Mouse (Mus musculus) thymus, postnatal 4 days (tissue): ENCODE results near the gene Igfbp3.

Experiments used
- DNase-seq: peaks from one replicate; pipeline ENCODE4 v3.0.0; 2021

Igfbp3 gene

DNA sequence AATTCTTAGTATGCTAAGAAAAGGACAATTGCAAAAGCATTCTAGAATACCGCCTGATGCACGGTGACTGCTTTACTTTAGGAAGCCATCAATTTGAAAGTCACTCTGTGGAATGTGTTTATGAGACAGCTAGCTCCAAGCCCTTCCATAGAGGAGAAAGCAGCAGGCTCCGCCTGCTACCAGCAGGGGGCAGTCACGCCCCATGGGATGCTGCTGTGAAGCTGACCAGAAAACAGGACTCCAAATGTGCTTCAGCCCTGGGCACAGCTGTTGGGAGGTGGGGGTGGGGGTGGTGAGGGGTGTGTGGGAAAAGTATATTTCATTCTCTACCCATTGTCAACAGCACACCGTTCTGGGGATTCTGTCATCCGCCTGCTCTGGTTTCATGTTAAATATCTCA lies 3.4 kb downstream of the Igfbp3 start:
- peak; percentile 81 for DNase-seq

DNA sequence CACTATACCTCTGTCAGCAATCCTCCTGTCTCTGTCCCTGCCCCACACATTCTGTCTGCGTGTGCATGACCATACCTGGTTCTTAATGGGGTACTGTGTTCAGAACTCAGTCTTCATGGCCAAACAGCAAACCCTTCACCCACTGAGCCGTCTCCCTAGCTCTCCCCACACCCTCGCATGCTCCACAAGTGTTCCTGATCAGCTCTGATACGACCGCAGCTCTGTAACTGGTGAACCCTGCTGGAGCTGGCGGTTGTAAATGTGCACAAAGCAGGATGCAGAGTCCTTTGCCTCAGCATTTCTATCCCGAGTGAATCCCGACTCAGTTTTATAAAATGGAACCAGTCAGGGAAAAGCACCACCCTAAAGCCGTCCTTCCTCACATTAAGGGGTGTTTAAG lies 9.9 kb downstream of the Igfbp3 start:
- DNase-seq = no peak

- no peak for DNase-seq
Observed at GRCm38 (mm10) chr11:7202206-7202605, 11.5 kb downstream of the Igfbp3 start.

DNA sequence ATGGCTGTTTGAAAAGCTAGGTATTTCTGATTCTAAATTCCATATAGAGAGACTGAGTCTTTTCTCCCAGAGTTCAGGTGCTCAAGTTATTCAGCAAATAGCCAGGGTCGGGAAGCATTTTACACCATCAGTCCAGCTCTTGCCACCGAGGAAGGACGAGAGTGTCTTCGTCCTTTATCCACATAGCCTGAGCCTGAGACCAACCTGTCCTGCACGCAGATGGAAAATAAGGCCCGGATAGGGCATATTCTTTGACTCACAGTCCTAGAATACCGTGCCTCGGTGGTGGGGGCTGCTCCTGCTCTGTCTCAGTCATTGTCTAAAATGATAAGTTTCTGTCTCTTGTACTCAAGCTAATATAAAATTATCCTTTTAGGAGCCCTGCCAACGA lies 13.3 kb downstream of the Igfbp3 start:
- DNase-seq = no peak

DNA sequence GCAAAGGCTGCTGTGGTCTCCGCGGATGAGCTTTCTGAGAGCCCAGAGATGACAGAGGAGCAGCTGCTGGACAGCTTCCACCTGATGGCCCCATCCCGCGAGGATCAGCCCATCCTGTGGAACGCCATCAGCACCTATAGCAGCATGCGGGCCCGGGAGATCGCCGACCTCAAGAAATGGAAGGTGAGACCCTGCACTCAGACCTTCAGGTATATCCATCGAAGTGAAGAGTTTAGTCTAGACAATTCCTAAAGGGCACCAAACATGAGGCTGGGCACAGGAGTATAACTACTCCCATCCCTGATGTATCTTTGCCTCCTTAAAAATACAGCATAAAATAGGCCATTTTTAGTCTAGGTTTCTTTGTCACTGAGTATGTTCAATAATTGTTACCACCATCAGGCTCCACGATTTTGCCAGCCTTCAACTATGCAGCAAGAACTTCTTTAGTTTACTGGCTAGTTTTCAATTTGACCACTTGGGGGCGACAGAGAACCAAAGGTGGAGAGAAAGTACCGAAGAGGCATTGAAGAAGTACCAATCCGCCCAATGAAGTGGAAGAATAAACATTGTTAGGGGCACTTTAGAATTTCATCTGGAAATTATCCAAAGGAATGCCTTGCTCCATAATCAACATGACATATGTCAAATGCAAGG lies 13.9 kb downstream of the Igfbp3 start:
- peak; percentile 65 for DNase-seq

- DNase-seq = no peak
Observed at GRCm38 (mm10) chr11:7198481-7199256, 15.1 kb downstream of the Igfbp3 start.

DNA sequence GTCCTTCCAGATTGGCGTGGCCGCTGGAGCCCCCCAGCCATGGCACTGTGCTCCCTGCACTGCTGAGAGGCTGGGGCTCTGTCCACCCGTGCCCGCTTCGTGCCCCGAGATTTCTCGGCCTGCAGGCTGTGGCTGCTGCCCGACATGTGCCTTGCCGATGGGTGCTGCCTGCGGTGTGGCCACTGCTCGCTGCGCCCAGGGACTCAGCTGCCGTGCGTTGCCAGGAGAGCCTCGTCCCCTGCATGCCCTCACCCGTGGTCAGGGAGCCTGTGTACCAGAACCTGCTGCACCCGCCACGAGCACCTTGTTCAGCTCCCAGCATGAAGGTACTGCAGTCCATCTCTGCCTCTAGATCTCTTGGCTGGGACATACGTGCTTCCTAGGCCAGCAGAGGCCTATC lies 15.7 kb downstream of the Igfbp3 start:
- no peak for DNase-seq

DNA sequence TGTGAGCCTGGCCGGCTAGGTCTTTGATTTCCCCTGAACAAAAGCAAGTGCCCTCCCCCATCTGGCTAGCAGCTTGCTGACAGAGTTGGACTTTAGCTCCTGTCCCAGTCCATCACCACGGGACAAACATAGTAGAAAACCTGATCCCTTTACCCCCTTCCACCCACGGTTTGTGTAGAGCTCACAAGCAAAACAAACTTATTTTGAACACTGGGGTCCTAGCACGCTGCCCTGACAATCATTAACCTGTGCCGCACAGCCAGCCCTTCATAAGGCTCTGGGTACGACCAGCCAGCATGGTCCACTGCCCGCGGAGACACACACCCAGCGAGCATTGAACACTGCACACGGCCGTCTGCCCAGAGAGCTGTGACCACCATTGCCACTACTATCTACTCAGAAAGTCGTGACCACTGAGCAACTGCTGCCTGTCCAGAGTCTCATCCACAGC lies 16.2 kb downstream of the Igfbp3 start, which contains the start of gene Igfbp1:
Gene Igfbp1 (plus strand): TSS at position 292 of the 451 bp plus-strand sequence.
- DNase-seq = no peak

- DNase-seq = no peak
Observed at GRCm38 (mm10) chr11:7195312-7195685, 18.4 kb downstream of the Igfbp3 start.

DNA sequence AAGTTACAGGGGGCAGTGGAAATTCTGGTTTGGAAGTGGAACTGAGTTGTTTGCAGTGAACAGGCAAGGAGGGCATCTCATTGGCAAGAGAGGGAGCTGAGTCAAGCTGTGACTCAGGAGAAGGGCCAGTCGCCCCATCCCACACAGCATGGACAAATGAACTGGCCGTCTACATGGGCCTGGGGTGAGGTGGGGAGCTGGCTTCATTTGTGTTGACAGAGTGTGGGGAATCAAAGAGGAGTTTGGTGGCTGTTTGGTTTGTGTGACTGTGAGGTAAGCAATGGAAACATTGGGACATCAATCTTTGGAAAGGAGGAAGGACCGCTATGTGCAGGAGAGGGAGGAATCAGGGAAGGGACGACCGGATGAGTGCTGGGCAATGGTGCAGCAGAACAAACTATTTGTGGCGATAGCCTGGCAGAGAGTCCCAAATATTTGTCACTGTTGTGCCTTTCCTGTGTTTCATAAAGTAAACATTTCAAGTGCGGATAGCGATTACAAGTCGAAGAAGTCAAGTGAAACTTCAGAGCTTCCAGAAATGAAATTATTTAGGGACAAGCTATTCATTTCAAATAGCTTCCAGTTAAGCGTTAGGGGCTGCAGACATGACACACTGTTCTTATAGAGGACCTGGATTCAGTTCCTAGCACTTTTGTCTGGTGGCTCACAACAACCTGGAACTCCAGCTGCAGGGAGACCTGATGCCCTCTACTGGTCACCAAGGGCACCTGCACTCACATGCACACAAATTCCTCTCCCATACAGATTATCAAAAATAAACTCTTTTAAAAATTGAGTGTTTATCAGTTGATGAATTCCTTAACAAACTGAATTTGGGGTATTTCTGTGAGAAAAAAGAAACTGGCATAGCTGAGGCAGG lies 19.1 kb downstream of the Igfbp3 start:
- DNase-seq = no peak

DNA sequence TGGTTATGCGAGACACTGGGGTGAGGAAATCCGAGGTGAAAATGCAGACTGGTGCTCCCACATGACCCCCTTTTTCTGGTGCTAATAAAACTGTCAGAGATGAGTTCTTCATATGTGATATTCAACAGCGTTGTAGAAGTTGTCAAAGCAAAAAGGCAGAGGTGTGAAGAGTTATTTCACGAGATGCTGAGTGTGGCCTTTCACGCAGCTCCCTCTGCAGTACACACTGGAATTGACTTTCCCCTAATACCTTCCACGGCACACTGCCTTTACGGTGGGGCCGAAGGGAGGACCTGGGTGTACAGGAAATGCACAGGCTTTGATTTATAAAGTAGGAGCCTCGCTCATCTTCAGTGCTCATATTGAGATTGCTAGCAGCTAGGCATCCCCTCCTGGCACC lies 20.6 kb downstream of the Igfbp3 start:
- no peak for DNase-seq

GRCm38 (mm10) chr11:7192710-7193109 lies 21.0 kb downstream of the Igfbp3 start:
- DNase-seq = no peak

DNA sequence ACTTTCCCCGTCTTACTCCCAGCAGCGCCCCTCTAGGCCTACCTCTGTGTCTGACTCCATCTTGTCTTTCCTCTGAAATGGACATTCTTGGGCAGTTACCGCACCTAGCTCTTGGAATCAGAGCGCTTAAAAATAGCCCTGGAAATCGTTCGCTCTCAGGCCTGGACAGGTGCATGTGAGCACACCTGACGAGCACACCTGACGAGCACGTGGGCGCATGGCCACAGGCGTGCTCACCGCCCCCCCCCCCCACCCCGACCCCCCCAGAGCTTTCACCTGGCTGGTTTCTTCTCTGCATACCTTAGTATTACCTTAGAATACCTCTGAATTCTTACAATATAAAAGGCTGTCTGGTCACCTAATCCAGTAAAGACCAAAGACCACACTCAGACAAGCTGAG lies 25.3 kb downstream of the Igfbp3 start, which contains the start of gene Gm11985:
Gene Gm11985 (minus strand): TSS at position 101 of the 400 bp plus-strand sequence.
- no peak for DNase-seq

DNA sequence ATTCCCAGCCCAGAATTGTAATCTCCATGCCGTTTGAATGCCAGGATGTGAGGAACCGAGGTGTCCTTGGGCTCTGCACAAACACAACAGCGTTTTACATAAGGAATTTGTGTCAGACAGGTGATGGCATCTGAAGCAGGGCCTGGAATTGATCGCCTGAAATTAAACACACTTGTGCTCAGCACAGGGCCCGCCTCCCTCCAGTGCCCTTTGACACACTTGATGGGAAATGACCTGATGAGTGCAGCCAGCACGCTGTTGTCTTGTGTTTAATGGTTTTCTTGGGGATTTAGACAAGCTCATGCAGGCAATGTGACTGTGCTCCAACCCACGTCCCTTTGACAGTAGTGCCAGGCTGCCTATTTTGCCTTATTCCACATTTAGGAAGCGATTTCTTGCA lies 26.3 kb downstream of the Igfbp3 start:
- DNase-seq = no peak

DNA sequence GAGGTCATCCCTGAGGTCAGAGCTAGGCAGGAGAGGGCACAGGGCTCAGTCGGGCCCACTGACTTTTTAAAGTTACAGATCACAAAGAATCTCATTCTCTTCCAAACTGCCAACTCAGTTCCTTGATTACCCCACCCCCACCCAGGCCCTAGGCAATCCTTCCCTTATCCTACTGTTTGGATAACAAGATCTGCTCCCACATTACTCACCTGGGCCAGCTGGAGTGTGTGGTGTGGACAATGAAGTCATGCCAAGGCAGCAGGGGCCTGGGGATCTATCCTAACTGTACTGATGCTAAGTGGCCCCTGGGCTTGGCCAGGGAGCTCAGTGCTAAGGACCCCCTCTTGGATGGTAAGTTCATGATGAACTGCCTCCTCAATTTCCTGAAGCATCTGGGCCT lies 29.3 kb downstream of the Igfbp3 start:
- DNase-seq = no peak

DNA sequence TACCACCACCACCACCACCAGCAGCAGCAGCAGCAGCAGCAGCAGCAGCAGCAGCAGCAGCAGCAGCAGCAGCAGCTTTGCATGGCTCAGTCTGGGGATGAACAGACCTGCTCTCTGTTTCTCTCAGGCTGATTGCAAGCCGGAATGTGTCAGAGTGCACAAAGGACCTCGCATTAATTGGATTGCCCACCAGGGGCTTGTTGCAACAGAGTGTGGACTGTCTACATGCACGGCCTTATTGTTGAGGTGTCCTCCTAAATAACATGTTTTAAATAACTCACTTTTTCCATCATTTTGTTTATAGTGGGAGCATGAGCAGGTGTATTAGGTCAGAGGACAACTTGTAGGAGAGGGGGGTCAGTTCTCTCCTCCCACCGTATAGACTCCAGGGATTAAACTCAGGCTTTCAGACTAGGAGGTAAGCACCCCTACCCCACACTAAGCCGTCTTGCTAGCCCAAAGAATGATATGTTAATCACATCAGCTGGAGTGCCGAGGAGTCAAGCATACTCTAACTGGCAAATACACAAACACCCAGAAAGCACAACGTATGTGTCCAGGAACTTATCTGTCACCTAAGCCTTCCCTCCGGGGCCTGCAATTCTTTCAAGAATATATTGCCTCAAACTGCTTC lies 31.2 kb downstream of the Igfbp3 start:
- DNase-seq = no peak

DNA sequence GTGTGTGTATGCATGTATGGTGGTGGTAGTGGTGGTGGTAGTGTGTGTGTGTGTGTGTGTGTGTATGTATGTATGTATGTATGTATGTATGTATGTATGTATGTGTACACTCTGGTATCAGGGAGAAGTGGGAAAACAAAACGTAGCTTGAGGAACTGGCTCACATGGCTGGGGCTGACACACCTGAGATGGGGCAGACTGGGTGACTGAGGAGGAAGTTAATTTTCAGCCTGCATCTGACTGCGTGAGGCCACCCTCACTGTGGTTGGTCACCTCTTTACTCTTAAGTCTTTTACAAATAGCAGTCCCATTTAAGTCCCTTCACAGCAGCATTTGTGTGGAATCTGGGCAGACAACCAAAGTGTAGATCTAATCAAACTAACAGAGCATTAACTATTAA lies 34.4 kb downstream of the Igfbp3 start:
- no peak for DNase-seq

DNA sequence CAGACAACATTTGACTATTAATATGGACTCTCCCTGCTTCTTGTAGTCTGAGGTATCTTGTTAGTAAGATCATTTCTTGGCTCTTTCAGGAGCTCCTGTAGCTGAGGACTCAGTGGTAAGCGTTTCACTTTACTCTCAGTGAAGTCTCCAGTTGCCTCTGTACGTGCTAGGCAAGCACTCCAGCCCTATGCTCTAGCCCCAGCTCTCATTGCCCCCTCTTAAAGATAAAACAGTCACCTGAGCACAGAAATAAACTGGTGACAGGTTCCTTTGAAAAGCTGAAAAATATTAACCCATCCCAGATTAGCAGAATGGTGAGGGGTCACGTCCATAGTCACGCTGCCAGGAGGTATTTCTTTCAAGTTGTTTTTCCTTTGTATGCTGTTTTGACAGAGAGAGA lies 35.0 kb downstream of the Igfbp3 start:
- no peak for DNase-seq

DNA sequence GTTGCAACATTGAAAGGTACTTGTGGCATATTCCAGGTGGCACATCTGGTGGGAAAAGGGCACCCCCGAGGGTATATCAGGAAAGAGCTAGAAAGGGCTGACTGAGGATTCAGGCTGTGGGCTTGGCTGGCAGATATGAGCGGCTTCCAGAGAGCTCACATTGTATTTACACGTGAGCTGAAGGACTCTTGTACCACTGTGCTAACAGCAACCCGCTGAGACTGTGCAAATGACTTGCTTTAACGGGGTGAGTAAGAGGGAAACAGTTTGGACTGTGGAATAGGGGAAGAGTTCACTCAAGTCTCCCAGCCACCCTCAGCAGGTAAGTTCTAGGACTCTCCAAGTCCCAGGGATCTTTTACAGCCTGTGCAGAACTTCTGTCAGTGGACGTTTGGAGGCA lies 40.1 kb downstream of the Igfbp3 start:
- no peak for DNase-seq

DNA sequence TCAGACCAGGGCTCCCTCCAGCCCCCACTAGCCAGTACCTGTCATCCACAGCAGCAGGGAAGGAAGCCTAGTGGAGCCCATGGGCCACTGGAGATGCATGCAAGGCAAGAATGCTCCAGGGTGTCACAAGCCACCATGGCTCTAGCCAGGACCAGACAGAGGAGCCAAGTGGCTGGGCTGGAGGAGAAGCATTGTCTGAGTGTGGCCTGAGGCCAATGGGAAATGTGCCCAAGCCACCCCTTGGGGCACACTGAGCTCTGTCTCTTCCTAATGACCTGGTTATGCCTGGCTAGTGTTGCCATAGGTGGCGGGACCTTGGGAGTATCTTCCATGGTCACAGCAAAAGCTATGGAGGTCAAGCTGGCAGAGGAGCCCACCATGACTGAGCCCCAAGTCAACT lies 44.1 kb downstream of the Igfbp3 start:
- no peak for DNase-seq

DNA sequence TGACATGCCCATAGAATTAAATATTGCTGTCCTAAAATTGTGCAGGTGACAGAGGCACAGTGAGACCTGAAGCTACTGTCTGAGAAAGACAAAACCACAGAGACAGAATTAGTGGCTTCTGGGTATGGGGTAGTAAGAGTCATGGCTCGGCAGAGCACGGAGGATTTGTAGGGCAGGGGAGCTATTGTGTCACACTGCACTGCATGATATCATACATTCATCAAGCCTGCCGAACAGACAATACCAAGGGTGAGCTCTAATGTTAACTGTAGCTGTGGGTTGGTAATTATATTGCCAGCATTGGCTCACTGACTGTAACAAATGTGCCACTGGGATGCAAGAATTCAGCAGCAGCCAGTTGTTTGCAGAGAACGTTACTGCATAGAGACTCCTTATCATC lies 49.3 kb downstream of the Igfbp3 start:
- no peak for DNase-seq

DNA sequence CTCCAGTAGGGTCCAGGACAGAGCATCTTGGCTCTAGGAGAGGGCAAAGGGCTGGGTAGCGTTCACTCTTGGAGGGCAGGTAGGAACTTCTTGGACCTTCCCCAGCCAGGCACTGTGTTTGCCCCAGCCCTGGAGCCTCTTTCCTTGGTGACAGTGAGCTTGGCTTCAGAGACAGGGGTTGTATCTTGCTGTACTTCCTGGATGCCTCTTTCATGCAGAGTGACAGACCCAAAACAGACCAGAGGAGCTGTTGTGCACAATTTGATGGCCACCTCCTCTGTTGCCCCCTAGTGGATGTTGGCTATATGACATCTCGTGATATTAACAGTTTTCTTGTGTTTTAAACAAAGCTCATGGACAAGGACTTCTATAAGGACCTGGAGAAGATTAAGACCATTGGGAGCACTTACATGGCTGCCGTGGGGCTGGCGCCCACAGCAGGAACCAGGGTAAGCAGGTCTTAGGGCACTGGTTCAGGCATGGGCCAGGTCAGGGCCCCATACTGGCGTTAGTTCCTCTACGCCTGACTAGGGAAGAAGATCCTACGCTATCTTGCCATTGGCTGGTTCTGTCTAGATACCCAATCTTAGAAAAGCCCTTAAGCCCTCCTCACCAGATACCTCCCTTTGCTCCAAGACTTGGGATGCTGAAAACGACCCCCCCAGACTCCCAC lies 52.1 kb downstream of the Igfbp3 start:
- peak; percentile 62 for DNase-seq
